Mouse (Mus musculus): Measurements from ENCODE around the gene Trappc4. TPM values are rescaled to one million over a fixed set of nuclear protein-coding genes. Genes with fewer than 3 reads are reported as not detected.
"Not testable (repeated sequence)": the region's sequence is repeated elsewhere in the genome, so short reads cannot be mapped to it uniquely, and the experiment has no call there.

Gene Trappc4
- total RNA-seq, 2 experiments from 2014 or later = 65.4 to 70.9 TPM

- DNase-seq = not testable (repeated sequence)
These were observed 1.3 kb upstream of the Trappc4 start for GRCm38 (mm10) chr9:44408693-44409092.

- DNase-seq = no peak
These were observed 325 bp upstream of the Trappc4 start for GRCm38 (mm10) chr9:44407752-44408097.

GRCm38 (mm10) chr9:44405011-44405410, 2.4 kb downstream of the Trappc4 start:
- no peak for DNase-seq

GRCm38 (mm10) chr9:44401081-44401480, 6.3 kb downstream of the Trappc4 start:
- peak; percentile 37 for DNase-seq

GRCm38 (mm10) chr9:44399795-44400114, 7.6 kb downstream of the Trappc4 start:
- no peak for DNase-seq

GRCm38 (mm10) chr9:44399114-44399794, 8.1 kb downstream of the Trappc4 start:
- DNase-seq = no peak

- DNase-seq = no peak
These were observed 8.8 kb downstream of the Trappc4 start for GRCm38 (mm10) chr9:44398551-44398950.

GRCm38 (mm10) chr9:44398087-44398486, 9.3 kb downstream of the Trappc4 start:
- no peak for DNase-seq

- DNase-seq = peak; percentile 97
These were observed 10.6 kb downstream of the Trappc4 start, which contains the start of gene Slc37a4 for GRCm38 (mm10) chr9:44396684-44397411. TSS of gene Slc37a4 (plus strand) at chr9:44396852.

GRCm38 (mm10) chr9:44391466-44391865, 15.9 kb downstream of the Trappc4 start:
- peak; percentile 86 for DNase-seq

GRCm38 (mm10) chr9:44389273-44389672, 18.1 kb downstream of the Trappc4 start:
- DNase-seq = peak; percentile 61

GRCm38 (mm10) chr9:44387221-44387620, 20.2 kb downstream of the Trappc4 start:
- no peak for DNase-seq

GRCm38 (mm10) chr9:44384596-44384995, 22.8 kb downstream of the Trappc4 start:
- no peak for DNase-seq

GRCm38 (mm10) chr9:44379862-44380261, 27.5 kb downstream of the Trappc4 start:
- DNase-seq = no peak

- DNase-seq = peak; percentile 100
These were observed 28.2 kb downstream of the Trappc4 start, which contains the start of gene Hyou1 for GRCm38 (mm10) chr9:44379054-44379834. TSS of gene Hyou1 (plus strand) at chr9:44379490.

- DNase-seq = no peak
These were observed 29.2 kb downstream of the Trappc4 start for GRCm38 (mm10) chr9:44378153-44378730.

- not testable (repeated sequence) for DNase-seq
These were observed 30.1 kb downstream of the Trappc4 start for GRCm38 (mm10) chr9:44377335-44377734.

- DNase-seq = no peak
These were observed 31.3 kb downstream of the Trappc4 start for GRCm38 (mm10) chr9:44376141-44376540.

GRCm38 (mm10) chr9:44373386-44373785, 34.0 kb downstream of the Trappc4 start:
- DNase-seq = no peak

GRCm38 (mm10) chr9:44364480-44364879, 42.9 kb downstream of the Trappc4 start:
- DNase-seq = no peak

GRCm38 (mm10) chr9:44361931-44362330, 45.5 kb downstream of the Trappc4 start:
- DNase-seq = not testable (repeated sequence)

- peak; percentile 97 for DNase-seq
These were observed 46.0 kb downstream of the Trappc4 start, which contains the start of gene Vps11 for GRCm38 (mm10) chr9:44361190-44361917. TSS of gene Vps11 (minus strand) at chr9:44361670.
